In the genomic region with DNA sequence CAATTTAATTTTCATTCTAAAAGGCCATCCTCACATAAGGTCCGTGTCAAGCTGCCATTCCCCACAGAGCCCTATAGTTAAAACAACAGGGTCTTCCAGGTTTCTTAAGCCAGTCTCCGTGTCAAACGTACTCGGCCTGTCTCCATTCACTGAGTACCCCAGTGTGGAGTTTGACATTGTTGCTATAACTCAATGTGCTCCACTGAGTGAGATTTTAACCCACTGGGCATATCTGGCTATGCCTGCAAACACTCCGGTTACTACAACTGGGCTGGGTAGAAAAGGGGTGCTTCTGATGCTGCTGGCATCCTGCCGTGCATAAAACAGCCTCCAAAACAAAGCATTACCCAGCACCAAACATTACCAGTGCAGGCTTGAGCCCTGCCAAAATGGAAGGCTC, we compare ENCODE assay signal across 9 mouse cellular contexts. TPM values are rescaled to one million over a fixed set of nuclear protein-coding genes. Genes with fewer than 3 reads are reported as not detected.
A peak's percentile ranks its signal among the peaks of the same experiment; 100 is the strongest.
DNase-seq lines count a peak whose midpoint lies in the region; ATAC-seq and TF ChIP-seq lines count a peak whose summit lies in the region.
"Had no signal": no experiment of that assay in that cellular context is flagged by ENCODE, and none has a peak within 500 bp of the region (broad histone marks: within the 10 kb centered on the region; RNA-seq: fewer than 3 reads in every experiment).

No protein-coding gene starts in this region.

- peak overlapping the region; percentile 92 for H3K27ac ChIP-seq in lung, embryonic 14.5 days (ENCODE audit: low read depth)
- no peak overlapping the region for H3K27ac ChIP-seq in forebrain, embryonic 14.5 days (ENCODE audit: low read depth, low read length)
- H3K27ac ChIP-seq in intestine, embryonic 15.5 days = peak overlapping the region; percentile 38
- 0 out of 2 replicates have a peak overlapping the region, but pooled peaks have one; percentile 7 for H3K27ac ChIP-seq in small intestine, adult 2 months (ENCODE audit: insufficient read depth, low read depth, low read length)

- no peak for ATAC-seq in lung, embryonic 14.5 days (ENCODE audit: insufficient read depth)
- peak; percentile 45; the same call in 1 of the 2 replicates for ATAC-seq in forebrain, embryonic 14.5 days
- ATAC-seq in intestine, embryonic 15.5 days = peak; percentile 42; the same call in 1 of the 2 replicates

- H3K27me3 ChIP-seq in lung, embryonic 14.5 days (ENCODE audit: insufficient read depth, low read length) = no peaks in the 10 kb centered on the region
- no peaks in the 10 kb centered on the region for H3K27me3 ChIP-seq in forebrain, embryonic 14.5 days (replicated peaks; ENCODE audit: control insufficient read depth, insufficient read depth, low read length)
- no peaks in the 10 kb centered on the region for H3K27me3 ChIP-seq in intestine, embryonic 15.5 days (replicated peaks)
- H3K27me3 ChIP-seq in small intestine, adult 2 months (ENCODE audit: control insufficient read depth, insufficient read depth, low read length) = no peaks in the 10 kb centered on the region

- 33% methylated on average over 6 of the region's 6 CpGs for WGBS in lung, embryonic 14.5 days
- WGBS in forebrain, embryonic 14.5 days = 21% methylated on average over 6 of the region's 6 CpGs
- 37% methylated on average over 6 of the region's 6 CpGs for WGBS in intestine, embryonic 15.5 days
- 73% methylated on average over 6 of the region's 6 CpGs for WGBS in small intestine, adult 2 months

- H3K4me3 ChIP-seq in lung, embryonic 14.5 days (ENCODE audit: low read depth, low read length) = no peak overlapping the region
- H3K4me3 ChIP-seq in forebrain, embryonic 14.5 days (ENCODE audit: low read depth, low read length) = no peak overlapping the region
- no peak overlapping the region for H3K4me3 ChIP-seq in intestine, embryonic 15.5 days (replicated peaks)
- H3K4me3 ChIP-seq in small intestine, adult 2 months (ENCODE audit: low read depth, low read length) = no peak overlapping the region

- H3K4me2 ChIP-seq in lung, embryonic 14.5 days = peak overlapping the region; percentile 32
- peak overlapping the region; percentile 16; the same call in 1 of the 2 replicates for H3K4me2 ChIP-seq in forebrain, embryonic 14.5 days (ENCODE audit: low read length)
- peak overlapping the region; percentile 3; the same call in 1 of the 2 replicates for H3K4me2 ChIP-seq in intestine, embryonic 15.5 days (replicated peaks)

- intact Hi-C loops in heart, postnatal 25 days (cut with DNase I) = no loop called here

- H3K9ac ChIP-seq in lung, embryonic 14.5 days = no peak overlapping the region
- no peak overlapping the region for H3K9ac ChIP-seq in forebrain, embryonic 14.5 days (ENCODE audit: low read length)
- no peak overlapping the region for H3K9ac ChIP-seq in intestine, embryonic 15.5 days

- no peak for TF ChIP-seq CTCF in lung, embryonic 14.5 days (IDR thresholded peaks at IDR 0.05; ENCODE audit: low read depth)
- TF ChIP-seq CTCF in small intestine, adult 2 months (IDR thresholded peaks at IDR 0.05; ENCODE audit: extremely low read depth, insufficient read length, insufficient replicate concordance, low read depth, low read length) = no peak

- TF ChIP-seq POLR2A in small intestine, adult 2 months (IDR thresholded peaks at IDR 0.05; ENCODE audit: low read depth, low read length) = no peak

- H3K36me3 ChIP-seq in lung, embryonic 14.5 days (ENCODE audit: insufficient read depth) = no peaks in the 10 kb centered on the region
- no peaks in the 10 kb centered on the region for H3K36me3 ChIP-seq in forebrain, embryonic 14.5 days (ENCODE audit: control insufficient read depth, insufficient read depth, low read length)
- H3K36me3 ChIP-seq in intestine, embryonic 15.5 days = no peaks in the 10 kb centered on the region
- H3K36me3 ChIP-seq in small intestine, adult 2 months (ENCODE audit: control insufficient read depth, insufficient read depth, low read length) = no peaks in the 10 kb centered on the region

- DNase-seq in lung, embryonic 14.5 days = no peak
- no peak for DNase-seq in lung, adult 18-20 months
- peak; percentile 28 for DNase-seq in forebrain, embryonic 14.5 days (ENCODE audit: low spot score)
- DNase-seq in right cerebral cortex, postnatal 14 days = no peak
- DNase-seq in heart, postnatal 25 days (ENCODE audit: low spot score) = no peak
- DNase-seq: adrenal gland, postnatal 10 days; gastrocnemius, postnatal 25 days had no signal

- H3K4me1 ChIP-seq in lung, embryonic 14.5 days (ENCODE audit: insufficient read depth) = peaks cover 3% of the 10 kb centered on the region; the same call in 1 of the 2 replicates
- H3K4me1 ChIP-seq in forebrain, embryonic 14.5 days (ENCODE audit: control insufficient read depth, insufficient read depth, low read length) = peaks cover 10% of the 10 kb centered on the region; the same call in 1 of the 2 replicates
- peaks cover 11% of the 10 kb centered on the region for H3K4me1 ChIP-seq in intestine, embryonic 15.5 days (replicated peaks)
- H3K4me1 ChIP-seq in small intestine, adult 2 months (ENCODE audit: control insufficient read depth, insufficient read depth, insufficient read length, low read length) = peaks cover 3% of the 10 kb centered on the region; the same call in 1 of the 2 replicates

- H3K9me3 ChIP-seq in lung, embryonic 14.5 days (ENCODE audit: low read depth, low read length) = no peaks in the 10 kb centered on the region
- no peaks in the 10 kb centered on the region for H3K9me3 ChIP-seq in forebrain, embryonic 14.5 days (replicated peaks; ENCODE audit: control insufficient read depth, low read length)
- no peaks in the 10 kb centered on the region for H3K9me3 ChIP-seq in intestine, embryonic 15.5 days

RNA-seq across cellular contexts. Expression of a gene that starts 53.5 kb away (rescaled TPM):
- polyA plus RNA-seq in lung, embryonic 14.5 days (2014; fragmentation: Nextera tagmentation; extraction: Ambion mirVana) = 4.9 and 5.4 TPM in 2 replicates
- polyA plus RNA-seq in forebrain, embryonic 14.5 days (2014; fragmentation: Nextera tagmentation; extraction: Ambion mirVana) = 3.5 and 4.1 TPM in 2 replicates
- 4.4 and 5.3 TPM in 2 replicates for polyA plus RNA-seq in intestine, embryonic 15.5 days (2015; fragmentation: Nextera tagmentation; extraction: Ambion mirVana)
- polyA plus RNA-seq in small intestine, adult 2 months (2012; rRNA removed) = 3.4 and 7.3 TPM in 2 replicates
- 1 to 10 TPM; 7.2 to 7.6 TPM for total RNA-seq in heart, postnatal 25 days (2021)
